Mouse (Mus musculus): Measurements from ENCODE around the gene Hist1h4b. TPM values are rescaled to one million over a fixed set of nuclear protein-coding genes. Genes with fewer than 3 reads are reported as not detected.
"Not testable (repeated sequence)": the region's sequence is repeated elsewhere in the genome, so short reads cannot be mapped to it uniquely, and the experiment has no call there.

The Hist1h4b gene
- polyA plus RNA-seq, 1 experiment = 29.2 TPM

- no peaks in the 10 kb centered on the region for H3K27me3 ChIP-seq (ENCODE audit: control insufficient read depth, insufficient read depth, low read length, poor library complexity, severe bottlenecking)
- H3K36me3 ChIP-seq (ENCODE audit: control insufficient read depth, insufficient read depth, low read length, poor library complexity, severe bottlenecking) = no peaks in the 10 kb centered on the region
- 0 out of 2 replicates have a peak overlapping the region, but pooled peaks have one; percentile 36 for H3K9ac ChIP-seq (ENCODE audit: low read depth, poor library complexity, severe bottlenecking)
- no peaks in the 10 kb centered on the region for H3K9me3 ChIP-seq (replicated peaks; ENCODE audit: control insufficient read depth, insufficient read depth, low read length, poor library complexity, severe bottlenecking)
- H3K4me1 ChIP-seq (ENCODE audit: control insufficient read depth, insufficient read depth, low read length) = no peaks in the 10 kb centered on the region
- H3K4me3 ChIP-seq (ENCODE audit: low read depth, low read length) = no peak overlapping the region
- no peak for TF ChIP-seq CTCF (IDR thresholded peaks at IDR 0.05; ENCODE audit: low read depth, low read length)
- no peak for TF ChIP-seq EP300 (IDR thresholded peaks at IDR 0.05; ENCODE audit: insufficient read depth, low read depth, low read length)
- no peak for TF ChIP-seq POLR2A (IDR thresholded peaks at IDR 0.05; ENCODE audit: insufficient read depth, low read length)
- H3K27ac ChIP-seq (ENCODE audit: insufficient read depth, low read length) = peak overlapping the region; percentile 80
Measured at GRCm38 (mm10) chr13:23743215-23743614, 13.6 kb upstream of the Hist1h4b start.

- peak overlapping the region; percentile 56; the same call in 1 of the 2 replicates for H3K4me3 ChIP-seq (ENCODE audit: low read depth, low read length)
- H3K4me1 ChIP-seq (ENCODE audit: control insufficient read depth, insufficient read depth, low read length) = peaks cover 2% of the 10 kb centered on the region
- H3K36me3 ChIP-seq (ENCODE audit: control insufficient read depth, insufficient read depth, low read length, poor library complexity, severe bottlenecking) = no peaks in the 10 kb centered on the region
- H3K9ac ChIP-seq (ENCODE audit: low read depth, poor library complexity, severe bottlenecking) = peak overlapping the region; percentile 91
- no peak for TF ChIP-seq EP300 (IDR thresholded peaks at IDR 0.05; ENCODE audit: insufficient read depth, low read depth, low read length)
- TF ChIP-seq POLR2A (IDR thresholded peaks at IDR 0.05; ENCODE audit: insufficient read depth, low read length) = no peak
- TF ChIP-seq CTCF (IDR thresholded peaks at IDR 0.05; ENCODE audit: low read depth, low read length) = no peak
- no peaks in the 10 kb centered on the region for H3K9me3 ChIP-seq (replicated peaks; ENCODE audit: control insufficient read depth, insufficient read depth, low read length, poor library complexity, severe bottlenecking)
- H3K27me3 ChIP-seq (ENCODE audit: control insufficient read depth, insufficient read depth, low read length, poor library complexity, severe bottlenecking) = no peaks in the 10 kb centered on the region
- peak overlapping the region; percentile 95 for H3K27ac ChIP-seq (ENCODE audit: insufficient read depth, low read length)
Measured at GRCm38 (mm10) chr13:23743963-23744362, 12.8 kb upstream of the Hist1h4b start.

GRCm38 (mm10) chr13:23744421-23745380 is 12.1 kb upstream of the Hist1h4b start:
- Histone ChIP-seq H3K9me3 (replicated peaks; ENCODE audit: control insufficient read depth, insufficient read depth, low read length, poor library complexity, severe bottlenecking) (no peaks in the 10 kb centered on the region), H3K4me1 (ENCODE audit: control insufficient read depth, insufficient read depth, low read length) (peaks cover 2% of the 10 kb centered on the region), H3K9ac (ENCODE audit: low read depth, poor library complexity, severe bottlenecking) (peak overlapping the region; percentile 91), H3K36me3 (ENCODE audit: control insufficient read depth, insufficient read depth, low read length, poor library complexity, severe bottlenecking) (no peaks in the 10 kb centered on the region), H3K4me3 (ENCODE audit: low read depth, low read length) (peak overlapping the region; percentile 71), H3K27me3 (ENCODE audit: control insufficient read depth, insufficient read depth, low read length, poor library complexity, severe bottlenecking) (no peaks in the 10 kb centered on the region), H3K27ac (ENCODE audit: insufficient read depth, low read length) (peak overlapping the region; percentile 95)
- TF ChIP-seq EP300 (IDR thresholded peaks at IDR 0.05; ENCODE audit: insufficient read depth, low read depth, low read length) (no peak), CTCF (IDR thresholded peaks at IDR 0.05; ENCODE audit: low read depth, low read length) (no peak), POLR2A (IDR thresholded peaks at IDR 0.05; ENCODE audit: insufficient read depth, low read length) (no peak)

- H3K36me3 ChIP-seq (ENCODE audit: control insufficient read depth, insufficient read depth, low read length, poor library complexity, severe bottlenecking) = no peaks in the 10 kb centered on the region
- peak; percentile 92 for TF ChIP-seq POLR2A (IDR thresholded peaks at IDR 0.05; ENCODE audit: insufficient read depth, low read length)
- TF ChIP-seq CTCF (IDR thresholded peaks at IDR 0.05; ENCODE audit: low read depth, low read length) = no peak
- TF ChIP-seq EP300 (IDR thresholded peaks at IDR 0.05; ENCODE audit: insufficient read depth, low read depth, low read length) = no peak
Measured at GRCm38 (mm10) chr13:23745381-23746161, 11.2 kb upstream of the Hist1h4b start, which contains the start of gene Hist1h3c. Hist1h3c (minus strand) TSS chr13:23745602.

GRCm38 (mm10) chr13:23746201-23747080 is 10.4 kb upstream of the Hist1h4b start, which contains the start of gene Hist1h2bb:
Hist1h2bb (plus strand) TSS chr13:23746734.
- peak; percentile 92 for TF ChIP-seq POLR2A (IDR thresholded peaks at IDR 0.05; ENCODE audit: insufficient read depth, low read length)
- not testable (repeated sequence) for H3K9me3 ChIP-seq (replicated peaks; ENCODE audit: control insufficient read depth, insufficient read depth, low read length, poor library complexity, severe bottlenecking)

More at GRCm38 (mm10) chr13:23745381-23746161, 11.2 kb upstream of the Hist1h4b start, which contains the start of gene Hist1h3c:
- no peaks in the 10 kb centered on the region for H3K9me3 ChIP-seq (replicated peaks; ENCODE audit: control insufficient read depth, insufficient read depth, low read length, poor library complexity, severe bottlenecking)
- peak within 1 kb of the TSS; percentile 92 for H3K9ac ChIP-seq (ENCODE audit: low read depth, poor library complexity, severe bottlenecking)
- peaks cover 2% of the 10 kb centered on the region for H3K4me1 ChIP-seq (ENCODE audit: control insufficient read depth, insufficient read depth, low read length)
- no peaks in the 10 kb centered on the region for H3K27me3 ChIP-seq (ENCODE audit: control insufficient read depth, insufficient read depth, low read length, poor library complexity, severe bottlenecking)
- H3K4me3 ChIP-seq (ENCODE audit: low read depth, low read length) = peak within 1 kb of the TSS; percentile 78
- H3K27ac ChIP-seq (ENCODE audit: insufficient read depth, low read length) = peak within 1 kb of the TSS; percentile 99

More at GRCm38 (mm10) chr13:23746201-23747080, 10.4 kb upstream of the Hist1h4b start, which contains the start of gene Hist1h2bb:
- H3K27me3 ChIP-seq (ENCODE audit: control insufficient read depth, insufficient read depth, low read length, poor library complexity, severe bottlenecking); H3K4me1 ChIP-seq (ENCODE audit: control insufficient read depth, insufficient read depth, low read length); H3K36me3 ChIP-seq (ENCODE audit: control insufficient read depth, insufficient read depth, low read length, poor library complexity, severe bottlenecking): not testable (repeated sequence)
- H3K4me3 ChIP-seq (ENCODE audit: low read depth, low read length) = peak within 1 kb of the TSS; percentile 78
- peak within 1 kb of the TSS; percentile 92 for H3K9ac ChIP-seq (ENCODE audit: low read depth, poor library complexity, severe bottlenecking)
- H3K27ac ChIP-seq (ENCODE audit: insufficient read depth, low read length) = peak within 1 kb of the TSS; percentile 99

Measured in ES-Bruce4 (cell line).